Mouse (Mus musculus): Measurements from ENCODE around the gene Slc9a1. TPM values are rescaled to one million over a fixed set of nuclear protein-coding genes. Genes with fewer than 3 reads are reported as not detected.

Slc9a1 gene
- polyA plus RNA-seq, 1 experiment from 2014 or later: 8.3 TPM

- Histone ChIP-seq H3K27ac (replicated peaks) (no peak overlapping the region), H3K4me3 (no peak overlapping the region), H3K9me3 (replicated peaks) (no peaks in the 10 kb centered on the region), H3K36me3 (no peaks in the 10 kb centered on the region), H3K27me3 (ENCODE audit: low read depth, poor library complexity, severe bottlenecking) (no peaks in the 10 kb centered on the region), H3K4me1 (no peaks in the 10 kb centered on the region)
- DNase-seq (ENCODE audit: low spot score): no peak
- 87% methylated on average over 5 of the region's 5 CpGs for whole genome bisulfite sequencing
Measured at GRCm38 (mm10) chr4:133348051-133348775, 21.3 kb upstream of the Slc9a1 start.

DNA sequence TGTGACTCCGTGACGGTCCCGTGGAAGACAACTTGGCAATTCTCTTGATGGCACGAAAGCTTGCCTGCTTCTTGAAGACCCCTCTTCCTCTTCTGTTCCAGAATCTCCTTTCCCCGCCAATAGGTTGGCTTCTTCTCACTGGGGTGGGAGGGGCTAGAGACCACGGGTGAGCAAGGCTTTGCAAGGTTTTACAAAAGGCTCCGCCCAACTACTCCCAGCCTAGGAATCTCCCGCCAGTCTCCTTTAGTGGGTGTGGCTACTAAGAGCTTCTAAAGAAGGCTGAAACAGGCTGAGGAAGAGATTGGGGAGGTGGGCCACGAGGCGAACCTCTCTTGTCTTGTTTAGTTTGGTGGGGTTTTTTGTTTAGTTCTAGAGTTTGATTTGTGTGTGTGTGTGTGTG, 16.7 kb upstream of the Slc9a1 start:
- no peak for DNase-seq (ENCODE audit: low spot score)
- 74% methylated on average over 10 of the region's 10 CpGs for WGBS
- H3K4me1 ChIP-seq: no peaks in the 10 kb centered on the region
- no peak overlapping the region for H3K27ac ChIP-seq (replicated peaks)
- H3K27me3 ChIP-seq (ENCODE audit: low read depth, poor library complexity, severe bottlenecking): no peaks in the 10 kb centered on the region
- no peaks in the 10 kb centered on the region for H3K9me3 ChIP-seq (replicated peaks)
- H3K36me3 ChIP-seq: no peaks in the 10 kb centered on the region
- no peak overlapping the region for H3K4me3 ChIP-seq

DNA sequence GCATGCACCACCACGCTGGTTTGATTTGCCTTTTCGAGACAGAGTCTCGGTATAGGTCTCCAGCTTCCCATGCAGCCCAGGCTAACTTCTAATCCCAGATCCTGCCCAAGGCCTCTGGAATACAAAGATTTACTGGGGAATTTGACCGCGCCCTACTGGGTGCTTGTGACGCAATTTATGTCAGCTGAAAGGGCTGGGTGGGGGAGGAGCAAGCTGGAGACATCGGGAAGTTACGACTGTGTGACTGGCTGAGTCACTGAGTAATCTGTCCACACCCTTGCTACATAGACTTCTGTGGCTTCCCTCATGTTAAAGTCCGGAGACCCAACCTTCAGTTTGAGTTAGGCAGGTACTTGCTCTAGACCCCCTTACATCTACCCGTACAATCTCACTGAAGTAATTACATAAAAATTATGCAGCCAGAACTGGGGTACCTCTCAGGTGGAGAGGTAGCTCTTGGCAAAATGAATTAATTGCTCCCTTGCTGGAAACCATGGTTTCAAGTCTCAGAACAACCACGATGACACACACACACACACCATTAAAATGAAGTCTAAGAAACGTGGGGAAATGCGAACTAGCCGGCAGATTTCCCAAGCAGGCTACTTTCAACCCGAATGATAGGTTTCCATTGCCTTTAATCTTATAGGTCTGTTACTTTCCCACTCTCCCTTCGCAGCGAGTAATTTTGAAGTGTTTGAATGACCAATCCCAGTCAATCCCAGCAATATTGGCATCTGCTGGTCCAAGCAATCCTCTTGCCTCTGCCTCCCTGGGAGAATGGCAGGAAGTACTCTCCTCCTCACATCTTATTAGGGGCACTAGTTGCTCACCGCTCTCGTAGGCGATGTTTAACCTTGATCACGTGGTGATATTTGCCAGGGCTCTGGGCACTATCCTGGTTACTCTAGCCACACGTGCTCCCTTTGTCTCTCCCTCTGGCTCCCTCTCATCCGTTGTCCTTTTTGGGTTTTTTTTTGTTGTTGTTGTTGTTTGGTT, 15.8 kb upstream of the Slc9a1 start, which contains the start of gene Wdtc1:
Gene Wdtc1, minus strand, starts transcription at position 115 of the 999 bp plus-strand sequence.
- Histone ChIP-seq H3K4me1 (no peaks in the 10 kb centered on the region), H3K4me3 (no peak within 1 kb of the TSS), H3K36me3 (no peaks in the 10 kb centered on the region), H3K9me3 (replicated peaks) (no peaks in the 10 kb centered on the region), H3K27ac (replicated peaks) (no peak within 1 kb of the TSS), H3K27me3 (ENCODE audit: low read depth, poor library complexity, severe bottlenecking) (no peaks in the 10 kb centered on the region)
- no peak for DNase-seq (ENCODE audit: low spot score)
- 90% methylated on average over 23 of the region's 23 CpGs for WGBS

DNA sequence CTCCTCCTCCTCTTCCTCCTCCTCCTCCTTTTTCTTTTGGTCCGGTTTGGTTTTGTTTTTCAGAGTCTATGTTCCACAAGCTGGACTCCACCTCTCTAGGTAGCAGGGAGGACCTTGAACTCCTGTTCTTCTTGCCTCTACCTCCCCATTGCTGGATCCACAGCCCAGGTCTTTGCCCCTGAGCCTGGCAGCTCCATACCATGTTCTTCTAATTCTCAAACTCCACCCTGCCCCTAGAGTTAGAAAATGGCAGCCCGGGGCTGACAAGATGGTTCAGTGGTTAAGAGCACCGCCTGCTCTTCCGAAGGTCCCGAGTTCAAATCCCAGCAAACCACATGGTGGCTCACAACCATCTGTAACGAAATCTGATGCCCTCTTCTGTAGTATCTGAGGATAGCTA, 14.9 kb upstream of the Slc9a1 start:
- no peak for DNase-seq (ENCODE audit: low spot score)
- H3K9me3 ChIP-seq (replicated peaks): no peaks in the 10 kb centered on the region

DNA sequence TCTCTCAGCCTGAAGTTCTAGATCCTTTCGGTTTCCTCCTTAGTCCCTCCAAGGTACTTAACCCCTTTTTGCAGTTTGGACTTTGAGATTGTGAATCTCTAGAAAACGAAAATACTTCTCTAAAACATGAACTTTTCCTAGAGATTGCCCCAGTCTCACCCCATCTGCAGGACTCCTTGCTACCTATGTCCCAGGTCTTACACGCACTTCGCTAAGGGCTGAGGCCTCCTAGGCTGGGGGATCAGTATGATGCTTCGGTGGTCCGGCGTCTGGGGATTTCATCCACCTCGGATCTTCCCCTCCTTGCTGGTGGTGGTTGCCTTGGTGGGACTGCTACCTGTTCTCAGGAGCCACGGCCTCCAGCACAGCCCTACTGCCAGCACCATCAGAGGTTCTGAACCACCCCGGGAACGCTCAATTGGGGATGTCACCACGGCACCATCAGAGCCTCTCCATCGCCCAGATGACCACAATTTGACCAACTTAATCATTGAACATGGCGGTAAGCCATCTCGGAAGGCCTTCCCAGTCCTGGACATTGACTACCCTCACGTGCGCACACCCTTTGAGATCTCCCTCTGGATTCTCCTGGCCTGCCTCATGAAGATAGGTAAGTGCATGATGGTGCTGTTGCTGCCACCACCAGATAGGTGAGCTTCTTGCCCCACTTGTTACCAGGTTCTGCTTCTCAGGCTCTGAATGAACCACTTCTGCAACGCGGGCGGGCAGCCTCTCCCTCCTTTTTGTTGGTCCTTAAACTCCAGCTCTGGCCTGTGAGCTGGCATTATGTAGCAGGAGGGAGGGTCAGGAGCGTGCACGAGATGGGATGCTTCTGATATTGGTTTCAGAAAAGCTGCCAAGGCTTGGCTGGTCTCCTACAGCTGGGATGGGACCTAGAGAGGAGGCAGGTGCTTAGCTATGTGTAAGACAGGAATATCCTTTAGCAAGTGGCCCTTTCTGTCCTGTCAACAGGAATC, 1.1 kb downstream of the Slc9a1 start:
- H3K4me3 ChIP-seq: peak overlapping the region; percentile 94
- H3K9me3 ChIP-seq (replicated peaks): no peaks in the 10 kb centered on the region
- H3K4me1 ChIP-seq: peaks cover 50% of the 10 kb centered on the region
- peak overlapping the region; percentile 94 for H3K27ac ChIP-seq (replicated peaks)
- H3K36me3 ChIP-seq: peaks cover 9% of the 10 kb centered on the region
- no peaks in the 10 kb centered on the region for H3K27me3 ChIP-seq (ENCODE audit: low read depth, poor library complexity, severe bottlenecking)
- 77% methylated on average over 22 of the region's 22 CpGs for WGBS
- no peak for DNase-seq (ENCODE audit: low spot score)

More for the DNA sequence above, 14.9 kb upstream of the Slc9a1 start:
- Histone ChIP-seq H3K36me3 (no peaks in the 10 kb centered on the region), H3K4me3 (no peak overlapping the region), H3K27ac (replicated peaks) (no peak overlapping the region), H3K27me3 (ENCODE audit: low read depth, poor library complexity, severe bottlenecking) (no peaks in the 10 kb centered on the region), H3K4me1 (0 out of 2 replicates have a peak, but pooled peaks cover 3% of the 10 kb centered on the region)
- 89% methylated on average over 6 of the region's 6 CpGs for WGBS

DNA sequence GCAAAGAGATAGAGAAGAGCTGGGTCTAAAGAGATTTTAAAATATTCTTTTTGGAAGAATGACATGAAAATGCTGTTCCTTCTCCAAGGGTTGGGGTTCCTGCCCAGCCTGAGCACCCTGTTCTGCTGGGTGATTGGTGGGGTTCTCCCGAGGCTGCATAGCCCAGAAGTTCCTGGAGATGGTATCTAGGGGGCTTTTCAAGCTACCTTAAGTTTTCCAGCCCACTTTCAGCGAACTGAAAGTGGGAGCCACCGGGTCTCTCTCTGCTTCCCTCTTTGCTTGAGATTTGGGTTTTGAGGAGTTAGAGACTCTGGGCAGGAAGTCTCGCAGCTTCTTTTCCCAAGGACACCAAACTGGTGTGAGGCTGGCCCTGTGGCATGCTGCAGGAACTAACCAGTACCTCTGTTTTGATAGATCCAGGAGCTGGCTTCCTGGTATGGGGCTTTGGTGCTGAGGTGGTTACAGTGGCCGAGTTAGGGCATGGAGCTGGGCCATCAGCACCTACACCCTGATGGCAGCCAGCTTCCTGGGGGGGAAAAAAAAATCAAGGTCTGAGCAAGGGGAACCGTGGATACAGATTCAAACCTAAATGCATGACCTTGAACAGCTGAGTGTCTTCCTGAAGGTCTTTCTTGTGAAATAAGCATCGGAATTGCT, 2.2 kb downstream of the Slc9a1 start:
- Histone ChIP-seq H3K27ac (replicated peaks) (no peak overlapping the region), H3K9me3 (replicated peaks) (no peaks in the 10 kb centered on the region), H3K4me1 (peaks cover 60% of the 10 kb centered on the region), H3K27me3 (ENCODE audit: low read depth, poor library complexity, severe bottlenecking) (no peaks in the 10 kb centered on the region), H3K4me3 (peak overlapping the region; percentile 94), H3K36me3 (peaks cover 9% of the 10 kb centered on the region)
- no peak for DNase-seq (ENCODE audit: low spot score)
- WGBS: 89% methylated on average over 7 of the region's 7 CpGs

DNA sequence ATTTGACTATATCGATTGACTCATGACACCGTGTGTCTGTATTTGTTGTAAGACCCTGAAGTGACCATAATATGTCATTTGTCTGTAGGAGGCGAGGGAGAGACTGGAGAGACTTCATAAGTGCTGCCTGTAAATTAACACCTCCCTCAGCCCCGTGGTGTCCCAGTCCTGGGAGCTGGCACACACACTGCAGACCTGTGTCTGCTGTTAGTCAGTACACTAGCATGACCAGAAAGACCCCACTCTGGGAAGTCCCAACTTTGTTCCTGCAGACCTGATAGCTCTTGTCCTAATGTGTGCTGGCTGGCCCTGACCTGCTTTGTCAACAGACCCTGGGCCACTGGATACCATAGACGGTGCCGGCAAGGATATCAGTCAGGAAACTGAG, 2.8 kb downstream of the Slc9a1 start:
- DNase-seq (ENCODE audit: low spot score): no peak
- H3K4me3 ChIP-seq: peak overlapping the region; percentile 94
- WGBS: 88% methylated on average over 6 of the region's 6 CpGs
- H3K27ac ChIP-seq (replicated peaks): no peak overlapping the region
- no peaks in the 10 kb centered on the region for H3K27me3 ChIP-seq (ENCODE audit: low read depth, poor library complexity, severe bottlenecking)
- H3K4me1 ChIP-seq: peaks cover 64% of the 10 kb centered on the region
- peaks cover 9% of the 10 kb centered on the region for H3K36me3 ChIP-seq
- H3K9me3 ChIP-seq (replicated peaks): no peaks in the 10 kb centered on the region

DNA sequence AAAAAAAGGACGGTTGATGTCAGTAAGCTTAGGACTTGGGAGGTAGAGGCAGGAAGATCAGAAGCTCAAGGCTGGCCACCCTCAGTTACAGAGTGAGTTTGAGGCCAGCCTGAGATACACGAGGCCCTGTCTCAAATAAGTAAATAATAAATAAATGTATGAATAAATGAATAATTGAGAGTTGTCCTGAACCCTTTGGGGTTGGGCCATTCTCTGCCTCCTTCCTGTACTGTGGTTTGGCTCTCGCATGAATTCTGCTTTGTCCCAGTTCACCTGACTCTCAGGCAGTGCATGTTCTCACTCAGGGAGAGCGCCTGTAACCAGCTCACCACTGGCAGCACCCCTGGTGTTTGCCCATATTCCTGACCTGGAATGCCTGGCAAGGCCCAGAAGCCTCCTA, 4.5 kb downstream of the Slc9a1 start:
- Histone ChIP-seq H3K4me1 (peaks cover 82% of the 10 kb centered on the region), H3K27me3 (ENCODE audit: low read depth, poor library complexity, severe bottlenecking) (no peaks in the 10 kb centered on the region), H3K4me3 (no peak overlapping the region), H3K27ac (replicated peaks) (no peak overlapping the region), H3K36me3 (peaks cover 9% of the 10 kb centered on the region), H3K9me3 (replicated peaks) (no peaks in the 10 kb centered on the region)
- no peak for DNase-seq (ENCODE audit: low spot score)
- WGBS: 84% methylated on average over 4 of the region's 4 CpGs

GRCm38 (mm10) chr4:133375812-133376577, 6.5 kb downstream of the Slc9a1 start:
- Histone ChIP-seq H3K27me3 (ENCODE audit: low read depth, poor library complexity, severe bottlenecking) (no peaks in the 10 kb centered on the region), H3K9me3 (replicated peaks) (no peaks in the 10 kb centered on the region), H3K36me3 (peaks cover 9% of the 10 kb centered on the region), H3K4me1 (peaks cover 87% of the 10 kb centered on the region), H3K4me3 (no peak overlapping the region), H3K27ac (replicated peaks) (no peak overlapping the region; the same call in 1 of the 2 replicates)
- WGBS: 69% methylated on average over 10 of the region's 10 CpGs
- no peak for DNase-seq (ENCODE audit: low spot score)

GRCm38 (mm10) chr4:133378236-133379045, 8.9 kb downstream of the Slc9a1 start:
- Histone ChIP-seq H3K4me1 (peaks cover 62% of the 10 kb centered on the region), H3K36me3 (peaks cover 23% of the 10 kb centered on the region), H3K9me3 (replicated peaks) (no peaks in the 10 kb centered on the region), H3K27me3 (ENCODE audit: low read depth, poor library complexity, severe bottlenecking) (no peaks in the 10 kb centered on the region), H3K27ac (replicated peaks) (peak overlapping the region; percentile 71), H3K4me3 (peak overlapping the region; percentile 20)
- peak; percentile 52 for DNase-seq (ENCODE audit: low spot score)
- 7% methylated on average over 13 of the region's 13 CpGs for WGBS

- no peak overlapping the region; the same call in 1 of the 2 replicates for H3K4me3 ChIP-seq
- H3K9me3 ChIP-seq (replicated peaks): no peaks in the 10 kb centered on the region
- peaks cover 23% of the 10 kb centered on the region for H3K36me3 ChIP-seq
- 40% methylated on average over 5 of the region's 5 CpGs for WGBS
- H3K4me1 ChIP-seq: peaks cover 58% of the 10 kb centered on the region
- no peak for DNase-seq (ENCODE audit: low spot score)
- H3K27me3 ChIP-seq (ENCODE audit: low read depth, poor library complexity, severe bottlenecking): no peaks in the 10 kb centered on the region
- peak overlapping the region; percentile 71 for H3K27ac ChIP-seq (replicated peaks)
Measured at GRCm38 (mm10) chr4:133379046-133379347, 9.5 kb downstream of the Slc9a1 start.

All from midbrain, embryonic 10.5 days (tissue).